Mouse (Mus musculus) forebrain, postnatal 0 days (tissue): ENCODE measurements around the gene Prc1. TPM values are rescaled to one million over a fixed set of nuclear protein-coding genes. Genes with fewer than 3 reads are reported as not detected.

Experiments
- ATAC-seq: fragments of 200-750 bp; cut with Nextera tagmentation; 2 replicates; pipeline ENCODE4 v1.8.0; 2017; ENCODE audit warnings: mild to moderate bottlenecking, moderate library complexity
- DNase-seq: peaks from one replicate; pipeline ENCODE4 v3.0.0-alpha.2; 2015
- H3K27ac ChIP-seq: fragments of 300-500 bp; sonication (generic); 2 replicates; pipeline ENCODE4 v1.5.1; 2014; ENCODE audit warnings: low read depth, mild to moderate bottlenecking, antibody characterized with exemption, low read length, moderate library complexity, mixed read lengths
- H3K27me3 ChIP-seq: fragments of 300-500 bp; sonication (generic); 2 replicates; pipeline ENCODE4 v1.6.1; 2014; ENCODE audit warnings: mild to moderate bottlenecking, low read length, mixed read lengths; ENCODE audit not compliant: insufficient read depth
- H3K36me3 ChIP-seq: fragments of 300-500 bp; sonication (generic); 2 replicates; pipeline ENCODE4 v1.6.1; 2014; ENCODE audit warnings: mild to moderate bottlenecking, moderate library complexity; ENCODE audit not compliant: insufficient read depth
- H3K4me1 ChIP-seq: fragments of 300-500 bp; sonication (generic); 2 replicates; pipeline ENCODE4 v1.6.1; 2014; ENCODE audit warnings: antibody characterized with exemption; ENCODE audit not compliant: insufficient read depth
- H3K4me2 ChIP-seq: fragments of 300-500 bp; sonication (generic); 2 replicates; pipeline ENCODE4 v1.6.1; 2014; ENCODE audit warnings: low read depth, mild to moderate bottlenecking, moderate library complexity
- H3K4me3 ChIP-seq: fragments of 300-500 bp; sonication (generic); 2 replicates; pipeline ENCODE4 v1.5.1; 2014; ENCODE audit warnings: low read depth, low read length, mixed read lengths
- H3K9ac ChIP-seq: fragments of 300-500 bp; sonication (generic); 2 replicates; pipeline ENCODE4 v1.6.1; 2014; ENCODE audit warnings: mild to moderate bottlenecking
- H3K9me3 ChIP-seq: fragments of 300-500 bp; sonication (generic); 2 replicates; pipeline ENCODE4 v1.6.1; 2016; ENCODE audit warnings: low read length
- CTCF ChIP-seq: sonication (generic); IDR thresholded peaks from 2 replicates; pipeline ENCODE4 v1.5.1; 2016; ENCODE audit warnings: antibody characterized with exemption, control low read depth, low read depth
- WGBS: fragments of 180-500 bp; shearing (Covaris S2); extraction: QIAGEN DNeasy Blood & Tissue Kit; methylation state at CpG from one replicate; pipeline ENCODE4 v1.1.7; 2014; 5-methylcytosine and 5-hydroxymethylcytosine counted together
- polyA plus RNA-seq: library from polyadenylated mRNA; unstranded; fragments of >200 nt; fragmentation: Nextera tagmentation; extraction: Ambion mirVana; gene quantifications from 2 replicates; pipeline ENCODE4 v1.2.1, GENCODE M21; 2015
- total RNA-seq: library from RNA; depleted of rRNA; stranded (reverse); fragments of >200 nt; gene quantifications from 2 replicates; pipeline ENCODE4 v1.2.3, GENCODE M21; 2014; rRNA removed

Gene Prc1
- 12.2 and 17.1 TPM in 2 replicates for total RNA-seq
- 19.0 and 23.9 TPM in 2 replicates for polyA plus RNA-seq

DNA sequence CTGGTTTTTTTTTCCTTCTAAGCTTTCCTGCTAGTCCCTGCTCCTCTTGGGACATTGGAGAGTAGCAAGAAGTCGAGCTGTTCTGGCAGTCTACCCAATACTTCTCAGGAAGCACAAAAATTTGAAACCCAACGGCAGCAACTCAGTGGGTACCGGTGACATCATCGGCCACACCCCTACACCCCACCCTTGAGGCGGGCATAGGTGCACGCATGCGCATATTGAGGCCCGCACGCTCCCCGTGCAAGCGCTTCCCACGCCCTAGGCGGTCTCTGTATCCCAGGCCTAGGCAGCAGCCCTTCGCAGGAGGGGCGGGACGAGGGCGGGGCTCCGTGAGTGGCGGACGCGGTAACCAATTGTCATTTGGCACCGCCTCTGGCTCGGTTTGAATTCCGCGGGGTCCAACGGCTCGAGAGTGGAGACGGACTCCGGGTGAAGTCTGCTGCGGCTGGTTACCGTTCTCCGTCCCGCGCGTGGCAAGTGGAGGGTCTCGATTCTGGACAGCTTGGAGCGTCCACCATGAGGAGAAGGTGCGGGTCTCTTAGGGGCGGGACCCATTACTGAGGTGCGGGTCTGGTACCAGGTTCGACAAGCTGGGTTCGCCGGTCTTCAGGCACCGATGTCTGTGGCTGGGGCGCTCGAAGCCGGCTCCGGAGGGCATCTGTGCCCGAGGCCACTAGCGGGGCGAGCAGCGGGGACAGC is at the start of gene Prc1:
Gene Prc1 (plus strand): TSS at position 389 of the 702 bp plus-strand sequence.
- Histone ChIP-seq H3K9me3 (no peaks in the 10 kb centered on the region), H3K9ac (peak within 1 kb of the TSS; percentile 51), H3K36me3 (peaks cover 16% of the 10 kb centered on the region), H3K4me1 (no peaks in the 10 kb centered on the region), H3K27me3 (no peaks in the 10 kb centered on the region), H3K4me2 (peak within 1 kb of the TSS; percentile 98), H3K27ac (peak within 1 kb of the TSS; percentile 40), H3K4me3 (peak within 1 kb of the TSS; percentile 73)
- TF ChIP-seq CTCF = no peak
- ATAC-seq = peak; percentile 99
- DNase-seq = peak; percentile 98
- under 1% methylated on average over 52 of the region's 52 CpGs for WGBS

DNA sequence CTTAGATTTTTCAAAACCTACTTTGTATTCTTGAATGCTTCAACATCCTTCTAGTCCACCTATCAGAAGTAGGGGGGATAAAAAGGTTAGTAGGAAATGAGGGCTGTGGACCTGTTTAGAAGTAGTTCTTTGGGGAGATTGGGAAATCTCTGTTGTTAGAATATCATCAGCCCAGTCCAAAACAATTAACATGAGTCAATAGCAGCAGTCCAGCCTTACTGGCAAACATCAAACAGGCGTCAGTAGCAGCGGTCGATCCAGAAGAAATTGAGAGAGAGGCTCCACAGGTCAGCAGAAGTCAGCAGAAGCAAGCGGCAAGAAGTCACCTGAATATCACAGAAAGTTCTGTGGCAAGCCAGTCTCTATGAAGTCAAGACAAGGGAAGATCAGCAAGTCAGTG is 49.4 kb upstream of the Prc1 start:
- no peaks in the 10 kb centered on the region for H3K27me3 ChIP-seq
- WGBS = 98% methylated on average over 4 of the region's 4 CpGs
- no peak overlapping the region for H3K4me2 ChIP-seq
- H3K27ac ChIP-seq = no peak overlapping the region
- ATAC-seq (no peak), DNase-seq (no peak)
- TF ChIP-seq CTCF = no peak
- H3K9me3 ChIP-seq = no peaks in the 10 kb centered on the region
- H3K4me1 ChIP-seq = no peaks in the 10 kb centered on the region
- peaks cover 3% of the 10 kb centered on the region; the same call in 1 of the 2 replicates for H3K36me3 ChIP-seq
- no peak overlapping the region for H3K4me3 ChIP-seq
- no peak overlapping the region for H3K9ac ChIP-seq

DNA sequence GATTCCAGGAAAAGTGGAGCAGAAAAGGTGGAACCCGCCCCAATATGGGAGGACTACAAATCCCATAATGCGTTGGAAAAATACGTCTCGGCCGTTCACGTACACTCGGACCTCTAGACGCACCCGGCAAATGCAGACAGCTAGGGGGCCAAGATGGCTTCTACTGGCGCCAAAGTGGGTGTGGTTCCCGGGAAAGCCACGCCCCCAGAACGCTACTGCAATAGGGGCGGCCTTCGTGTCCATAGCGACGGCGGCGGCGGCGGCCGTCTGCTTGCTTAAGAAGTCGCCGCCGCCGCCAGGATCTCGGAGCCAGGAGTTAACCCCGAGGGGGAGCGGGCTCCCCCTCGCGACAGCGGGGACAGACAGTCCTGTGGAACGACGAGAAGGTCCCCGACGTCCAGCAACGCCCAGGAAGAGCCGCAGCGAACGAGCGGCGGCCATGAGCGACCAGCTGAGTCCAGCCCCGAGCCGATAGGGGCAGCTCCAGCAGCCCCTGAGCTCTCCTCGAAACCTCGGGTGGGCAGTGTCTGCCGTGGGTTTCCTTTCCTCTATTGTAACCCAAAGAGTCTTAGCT is 48.0 kb upstream of the Prc1 start, which contains the start of gene Ttll13:
Gene Ttll13 (plus strand): TSS at position 229 of the 574 bp plus-strand sequence.
- WGBS = 2% methylated on average over 48 of the region's 48 CpGs
- H3K4me1 ChIP-seq = no peaks in the 10 kb centered on the region
- ATAC-seq (peak; percentile 99), DNase-seq (peak; percentile 98)
- peak; percentile 67 for TF ChIP-seq CTCF
- peak within 1 kb of the TSS; percentile 50 for H3K4me3 ChIP-seq
- peak within 1 kb of the TSS; percentile 59 for H3K4me2 ChIP-seq
- H3K27me3 ChIP-seq = no peaks in the 10 kb centered on the region
- no peaks in the 10 kb centered on the region for H3K9me3 ChIP-seq
- peak within 1 kb of the TSS; percentile 83 for H3K27ac ChIP-seq
- peak within 1 kb of the TSS; percentile 62 for H3K9ac ChIP-seq
- no peaks in the 10 kb centered on the region for H3K36me3 ChIP-seq

DNA sequence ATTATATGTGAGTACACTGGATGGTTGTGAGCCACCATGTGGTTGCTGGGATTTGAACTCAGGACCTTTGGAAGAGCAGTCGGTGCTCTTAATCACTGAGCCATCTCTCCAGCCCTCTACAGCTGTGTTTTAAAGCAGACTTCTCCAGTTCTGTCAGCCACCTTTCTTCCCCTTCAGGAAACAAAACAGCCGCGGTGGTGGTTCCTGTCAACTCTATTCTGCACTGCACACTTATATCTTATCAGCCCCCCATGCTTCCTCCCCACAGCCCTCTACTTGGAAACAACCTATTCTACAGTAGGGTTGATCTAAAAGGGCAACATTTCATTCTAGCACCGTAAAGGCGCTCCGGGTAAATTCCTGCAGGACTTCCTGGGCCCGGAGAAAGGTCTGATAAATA is 47.4 kb upstream of the Prc1 start:
- TF ChIP-seq CTCF = no peak
- Histone ChIP-seq H3K4me3 (peak overlapping the region; percentile 50; the same call in 1 of the 2 replicates), H3K9ac (peak overlapping the region; percentile 62)

DNA sequence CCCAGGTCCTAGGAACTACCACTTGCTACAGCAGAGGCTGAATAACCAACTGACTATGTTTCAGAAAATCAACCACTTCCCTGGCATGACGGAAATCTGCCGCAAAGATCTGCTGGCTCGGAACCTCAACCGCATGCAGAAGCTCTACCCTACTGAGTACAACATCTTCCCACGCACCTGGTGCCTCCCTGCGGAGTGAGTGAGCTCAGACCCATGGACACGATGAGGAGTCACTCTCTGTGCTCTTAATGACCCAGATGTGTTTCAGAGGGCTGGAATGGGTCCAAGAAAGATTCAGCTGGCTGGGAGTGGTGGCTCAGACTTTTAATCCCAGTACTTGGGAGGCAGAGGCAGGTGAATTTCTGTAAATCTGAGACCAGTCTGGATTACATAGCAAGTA is 41.8 kb upstream of the Prc1 start:
- H3K4me1 ChIP-seq = no peaks in the 10 kb centered on the region
- H3K27ac ChIP-seq = no peak overlapping the region
- 81% methylated on average over 7 of the region's 7 CpGs for WGBS
- no peak overlapping the region for H3K9ac ChIP-seq
- no peak for DNase-seq
- peaks cover 4% of the 10 kb centered on the region; the same call in 1 of the 2 replicates for H3K27me3 ChIP-seq
- no peak for ATAC-seq
- H3K4me2 ChIP-seq = no peak overlapping the region
- no peak for TF ChIP-seq CTCF
- no peaks in the 10 kb centered on the region for H3K9me3 ChIP-seq
- no peaks in the 10 kb centered on the region for H3K36me3 ChIP-seq
- H3K4me3 ChIP-seq = no peak overlapping the region

More for the DNA sequence above, 47.4 kb upstream of the Prc1 start:
- H3K4me1 ChIP-seq = no peaks in the 10 kb centered on the region
- ATAC-seq = no peak
- no peak overlapping the region for H3K27ac ChIP-seq
- H3K27me3 ChIP-seq = no peaks in the 10 kb centered on the region
- no peaks in the 10 kb centered on the region for H3K9me3 ChIP-seq
- no peak for DNase-seq
- 72% methylated on average over 7 of the region's 7 CpGs for WGBS
- H3K4me2 ChIP-seq = peak overlapping the region; percentile 59
- H3K36me3 ChIP-seq = no peaks in the 10 kb centered on the region

DNA sequence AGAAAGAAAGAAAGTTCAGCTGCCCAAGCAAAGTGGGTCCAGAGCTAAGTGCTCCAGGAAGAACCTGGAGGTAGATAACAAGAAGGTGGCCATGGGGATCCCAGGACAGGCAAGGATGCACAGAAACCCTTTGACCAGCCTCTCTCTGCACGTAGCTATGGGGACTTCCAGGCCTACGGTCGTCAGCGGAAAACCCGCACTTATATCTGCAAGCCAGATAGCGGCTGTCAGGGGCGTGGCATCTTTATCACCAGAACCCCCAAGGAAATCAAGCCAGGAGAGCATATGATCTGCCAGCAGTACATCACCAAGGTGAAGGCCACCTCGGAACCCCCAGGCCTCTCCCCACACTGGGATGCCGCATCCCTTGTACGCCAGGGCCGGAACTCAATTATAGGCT is 41.4 kb upstream of the Prc1 start:
- no peak for DNase-seq
- H3K36me3 ChIP-seq = no peaks in the 10 kb centered on the region
- no peaks in the 10 kb centered on the region for H3K9me3 ChIP-seq
- ATAC-seq = no peak
- TF ChIP-seq CTCF = no peak
- no peak overlapping the region for H3K4me3 ChIP-seq
- no peak overlapping the region for H3K27ac ChIP-seq
- H3K4me2 ChIP-seq = no peak overlapping the region
- peaks cover 7% of the 10 kb centered on the region for H3K27me3 ChIP-seq
- no peaks in the 10 kb centered on the region for H3K4me1 ChIP-seq
- 87% methylated on average over 11 of the region's 11 CpGs for WGBS
- H3K9ac ChIP-seq = no peak overlapping the region

DNA sequence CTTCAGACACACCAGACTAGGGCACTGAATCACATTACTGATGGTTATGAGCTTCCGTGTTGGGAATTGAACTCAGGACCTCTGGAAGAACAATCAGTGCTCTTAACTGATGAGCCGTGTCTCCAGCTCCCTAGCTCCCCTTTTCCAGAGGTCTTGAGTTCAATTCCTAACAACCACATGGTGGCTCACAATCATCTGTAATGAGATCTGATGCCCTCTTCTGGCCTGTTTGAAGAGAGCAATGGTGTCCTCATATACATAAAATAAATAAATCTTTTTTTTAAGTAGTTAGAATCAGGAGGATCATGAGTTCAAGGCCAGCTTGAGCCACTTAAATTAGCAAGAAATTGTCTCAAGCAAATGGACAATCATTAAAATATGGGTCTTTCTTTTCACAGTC is 38.3 kb upstream of the Prc1 start:
- Histone ChIP-seq H3K4me2 (no peak overlapping the region), H3K9ac (no peak overlapping the region), H3K9me3 (no peaks in the 10 kb centered on the region), H3K4me1 (no peaks in the 10 kb centered on the region), H3K27me3 (peaks cover 19% of the 10 kb centered on the region), H3K36me3 (no peaks in the 10 kb centered on the region), H3K4me3 (no peak overlapping the region), H3K27ac (no peak overlapping the region)
- TF ChIP-seq CTCF = no peak
- 79% methylated on average over 2 of the region's 2 CpGs for WGBS
- no peak for DNase-seq
- no peak for ATAC-seq
